Mouse (Mus musculus): ENCODE results near the gene Gm14326. TPM values are rescaled to one million over a fixed set of nuclear protein-coding genes. Genes with fewer than 3 reads are reported as not detected.
A peak's percentile ranks its signal among the peaks of the same experiment; 100 is the strongest.
"Not testable (repeated sequence)": the region's sequence is repeated elsewhere in the genome, so short reads cannot be mapped to it uniquely, and the experiment has no call there.

Gene Gm14326
- polyA plus RNA-seq (2014; fragmentation: Nextera tagmentation; extraction: Ambion mirVana), result 21.8 and 23.8 TPM in 2 replicates

DNA sequence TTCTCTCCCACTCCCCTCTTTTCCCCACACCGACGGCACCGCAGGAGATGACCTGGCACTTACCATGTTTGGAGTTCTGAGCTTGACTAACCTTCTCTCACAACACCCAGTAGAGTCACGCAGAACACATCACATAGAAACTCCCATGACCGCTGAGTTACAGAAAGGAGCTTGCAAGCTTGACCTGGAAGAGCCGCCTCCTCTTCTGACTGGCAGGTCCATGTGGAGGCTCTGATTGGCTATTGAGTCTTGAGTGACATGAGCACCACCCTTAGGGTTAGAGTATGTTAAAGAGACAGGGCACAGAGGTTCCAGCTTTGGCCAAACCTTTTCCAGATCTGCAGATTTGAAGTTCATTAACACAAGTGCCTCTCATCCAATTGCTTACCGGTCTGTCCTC is at the start of gene Gm14326:
Gm14326 (minus strand) TSS at position 153 of the 400 bp plus-strand sequence.
- ATAC-seq (replicated peaks; ENCODE audit: insufficient number of reproducible peaks, low FRiP score, low TSS enrichment); H3K27ac ChIP-seq (ENCODE audit: low read depth, low read length); H3K27me3 ChIP-seq (ENCODE audit: control insufficient read depth, insufficient read depth, low read length); H3K9me3 ChIP-seq (replicated peaks; ENCODE audit: control insufficient read depth, low read length); H3K4me1 ChIP-seq (ENCODE audit: control insufficient read depth, insufficient read depth, low read length); H3K36me3 ChIP-seq (ENCODE audit: control insufficient read depth, insufficient read depth, low read length): not testable (repeated sequence)
- peak within 1 kb of the TSS; percentile 54; the same call in 1 of the 2 replicates for H3K9ac ChIP-seq (ENCODE audit: low read depth, low read length)
- H3K4me2 ChIP-seq, result peak within 1 kb of the TSS; percentile 47
- peak within 1 kb of the TSS; percentile 44 for H3K4me3 ChIP-seq (ENCODE audit: low read depth, low read length)
- 0% methylated on average over 3 of the region's 7 CpGs for WGBS (ENCODE audit: insufficient replicate concordance)

- not testable (repeated sequence) for H3K27ac ChIP-seq (ENCODE audit: low read depth, low read length); H3K4me1 ChIP-seq (ENCODE audit: control insufficient read depth, insufficient read depth, low read length); H3K27me3 ChIP-seq (ENCODE audit: control insufficient read depth, insufficient read depth, low read length); ATAC-seq (replicated peaks; ENCODE audit: insufficient number of reproducible peaks, low FRiP score, low TSS enrichment); H3K4me3 ChIP-seq (ENCODE audit: low read depth, low read length); H3K36me3 ChIP-seq (ENCODE audit: control insufficient read depth, insufficient read depth, low read length); H3K9me3 ChIP-seq (replicated peaks; ENCODE audit: control insufficient read depth, low read length); H3K9ac ChIP-seq (ENCODE audit: low read depth, low read length); H3K4me2 ChIP-seq
- WGBS (ENCODE audit: insufficient replicate concordance), result 66% methylated on average over 7 of the region's 7 CpGs
Observed at GRCm38 (mm10) chr2:177974814-177975213, 17.7 kb upstream of the Gm14326 start.

DNA sequence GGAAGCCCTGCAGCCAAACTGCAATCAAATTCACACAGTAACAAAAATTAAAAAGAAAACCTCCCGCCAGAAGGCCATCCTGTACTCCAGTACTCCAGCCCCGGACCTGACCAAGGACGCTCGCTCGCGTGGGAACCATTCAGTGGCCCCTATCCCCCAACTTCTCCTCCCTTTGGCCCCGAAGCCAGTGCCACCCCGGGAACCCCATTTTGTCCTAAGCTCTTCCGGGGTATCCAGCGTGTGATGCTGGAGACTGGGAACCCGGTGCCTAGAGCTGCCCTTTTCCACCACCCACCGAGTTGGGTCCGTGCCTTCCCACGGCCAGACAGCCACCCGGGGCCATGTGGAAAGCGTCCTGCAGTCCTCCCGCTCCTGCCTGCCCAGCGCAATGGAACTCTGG is 363 bp downstream of the Gm14326 start:
- H3K4me2 ChIP-seq, result peak overlapping the region; percentile 47

GRCm38 (mm10) chr2:177925563-177926103 is 31.5 kb downstream of the Gm14326 start, which contains the start of gene Zfp972:
TSS of gene Zfp972 (minus strand) at chr2:177925613.
- not testable (repeated sequence) for H3K27ac ChIP-seq (ENCODE audit: low read depth, low read length); H3K4me1 ChIP-seq (ENCODE audit: control insufficient read depth, insufficient read depth, low read length); ATAC-seq (replicated peaks; ENCODE audit: insufficient number of reproducible peaks, low FRiP score, low TSS enrichment); H3K36me3 ChIP-seq (ENCODE audit: control insufficient read depth, insufficient read depth, low read length); H3K9me3 ChIP-seq (replicated peaks; ENCODE audit: control insufficient read depth, low read length); H3K27me3 ChIP-seq (ENCODE audit: control insufficient read depth, insufficient read depth, low read length); H3K9ac ChIP-seq (ENCODE audit: low read depth, low read length); H3K4me2 ChIP-seq; H3K4me3 ChIP-seq (ENCODE audit: low read depth, low read length)
- 61% methylated on average over 3 of the region's 5 CpGs for WGBS (ENCODE audit: insufficient replicate concordance)

More for the DNA sequence above, 363 bp downstream of the Gm14326 start:
- not testable (repeated sequence) for ATAC-seq (replicated peaks; ENCODE audit: insufficient number of reproducible peaks, low FRiP score, low TSS enrichment); H3K36me3 ChIP-seq (ENCODE audit: control insufficient read depth, insufficient read depth, low read length); H3K4me1 ChIP-seq (ENCODE audit: control insufficient read depth, insufficient read depth, low read length); H3K27ac ChIP-seq (ENCODE audit: low read depth, low read length); H3K27me3 ChIP-seq (ENCODE audit: control insufficient read depth, insufficient read depth, low read length); H3K9me3 ChIP-seq (replicated peaks; ENCODE audit: control insufficient read depth, low read length)
- Histone ChIP-seq H3K4me3 (ENCODE audit: low read depth, low read length) (peak overlapping the region; percentile 44), H3K9ac (ENCODE audit: low read depth, low read length) (peak overlapping the region; percentile 54; the same call in 1 of the 2 replicates)
- WGBS (ENCODE audit: insufficient replicate concordance), result under 1% methylated on average over 18 of the region's 18 CpGs

DNA sequence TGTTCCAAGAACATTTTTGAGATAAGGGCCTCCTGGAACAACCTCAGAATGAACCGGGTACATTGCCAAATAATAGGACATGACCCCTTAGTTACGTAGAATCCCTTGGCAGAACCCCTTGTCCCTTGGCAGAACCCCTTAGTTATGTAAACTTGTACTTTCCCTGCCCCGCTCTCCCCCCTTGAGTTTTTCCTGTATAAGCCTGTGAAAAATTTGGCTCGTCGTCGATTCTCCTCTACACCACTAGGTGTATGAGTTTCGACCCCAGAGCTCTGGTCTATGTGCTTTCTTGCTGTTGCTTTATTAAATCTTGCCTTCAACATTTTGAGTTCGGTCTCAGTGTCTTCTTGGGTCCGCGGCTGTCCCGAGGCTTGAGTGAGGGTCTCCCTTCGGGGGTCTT is 53.8 kb downstream of the Gm14326 start:
- not testable (repeated sequence) for H3K36me3 ChIP-seq (ENCODE audit: control insufficient read depth, insufficient read depth, low read length); ATAC-seq (replicated peaks; ENCODE audit: insufficient number of reproducible peaks, low FRiP score, low TSS enrichment); H3K4me3 ChIP-seq (ENCODE audit: low read depth, low read length); H3K9ac ChIP-seq (ENCODE audit: low read depth, low read length); H3K27ac ChIP-seq (ENCODE audit: low read depth, low read length); H3K9me3 ChIP-seq (replicated peaks; ENCODE audit: control insufficient read depth, low read length); H3K27me3 ChIP-seq (ENCODE audit: control insufficient read depth, insufficient read depth, low read length); H3K4me2 ChIP-seq; H3K4me1 ChIP-seq (ENCODE audit: control insufficient read depth, insufficient read depth, low read length)
- WGBS (ENCODE audit: insufficient replicate concordance), result no CpG with 5 or more reads among the region's 12 CpGs

DNA sequence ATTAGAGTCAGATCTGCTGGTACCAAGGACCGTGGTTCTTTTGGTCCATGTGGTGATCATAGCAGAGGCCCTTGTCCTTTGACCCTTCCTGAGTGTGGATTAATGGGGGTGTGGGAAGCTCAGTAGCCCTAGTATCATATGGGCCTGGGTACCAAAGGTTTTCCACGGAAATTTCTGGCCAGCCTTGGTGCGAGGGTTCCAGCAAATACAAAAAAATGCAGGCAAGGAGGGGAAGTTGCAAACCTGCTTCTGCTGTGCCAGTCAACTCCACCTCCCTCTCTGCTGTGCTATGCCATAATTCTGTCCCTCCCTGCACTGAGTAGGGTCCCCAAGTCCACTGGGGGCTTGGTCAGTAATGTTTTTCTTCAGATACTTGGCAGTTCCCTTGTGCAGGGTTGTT is 58.9 kb downstream of the Gm14326 start:
- H3K9me3 ChIP-seq (replicated peaks; ENCODE audit: control insufficient read depth, low read length); H3K27me3 ChIP-seq (ENCODE audit: control insufficient read depth, insufficient read depth, low read length); H3K4me3 ChIP-seq (ENCODE audit: low read depth, low read length); H3K36me3 ChIP-seq (ENCODE audit: control insufficient read depth, insufficient read depth, low read length); H3K4me1 ChIP-seq (ENCODE audit: control insufficient read depth, insufficient read depth, low read length); H3K27ac ChIP-seq (ENCODE audit: low read depth, low read length); ATAC-seq (replicated peaks; ENCODE audit: insufficient number of reproducible peaks, low FRiP score, low TSS enrichment); H3K9ac ChIP-seq (ENCODE audit: low read depth, low read length); H3K4me2 ChIP-seq: not testable (repeated sequence)
- 79% methylated on average over 2 of the region's 3 CpGs for WGBS (ENCODE audit: insufficient replicate concordance)

DNA sequence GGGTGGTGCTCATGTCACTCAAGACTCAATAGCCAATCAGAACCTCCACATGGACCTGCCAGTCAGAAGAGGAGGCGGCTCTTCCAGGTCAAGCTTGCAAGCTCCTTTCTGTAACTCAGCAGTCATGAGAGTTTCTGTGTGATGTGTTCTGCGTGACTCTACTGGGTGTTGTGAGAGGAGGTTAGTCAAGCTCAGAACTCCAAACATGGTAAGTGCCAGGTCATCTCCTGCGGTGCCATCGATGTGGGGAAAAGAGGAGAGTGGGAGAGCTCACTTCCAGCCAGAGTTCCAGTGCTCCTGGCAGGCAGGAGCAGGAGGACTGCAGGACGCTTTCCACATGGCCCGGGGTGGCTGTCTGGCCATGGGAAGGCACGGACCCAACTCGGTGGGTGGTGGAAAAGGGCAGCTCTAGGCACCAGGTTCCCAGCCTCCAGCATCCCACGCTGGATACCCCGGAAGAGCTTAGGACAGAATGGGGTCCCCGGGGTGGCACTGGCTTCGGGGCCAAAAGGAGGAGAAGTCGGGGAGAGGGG is 60.0 kb downstream of the Gm14326 start, which contains the start of gene Gm14327:
Gm14327 (plus strand) TSS at position 51 of the 533 bp plus-strand sequence.
- not testable (repeated sequence) for ATAC-seq (replicated peaks; ENCODE audit: insufficient number of reproducible peaks, low FRiP score, low TSS enrichment); H3K27me3 ChIP-seq (ENCODE audit: control insufficient read depth, insufficient read depth, low read length); H3K4me2 ChIP-seq; H3K27ac ChIP-seq (ENCODE audit: low read depth, low read length); H3K9ac ChIP-seq (ENCODE audit: low read depth, low read length); H3K36me3 ChIP-seq (ENCODE audit: control insufficient read depth, insufficient read depth, low read length); H3K9me3 ChIP-seq (replicated peaks; ENCODE audit: control insufficient read depth, low read length); H3K4me1 ChIP-seq (ENCODE audit: control insufficient read depth, insufficient read depth, low read length)
- H3K4me3 ChIP-seq (ENCODE audit: low read depth, low read length), result 0 out of 2 replicates have a peak within 1 kb of the TSS, but pooled peaks have one; percentile 19
- WGBS (ENCODE audit: insufficient replicate concordance), result 30% methylated on average over 5 of the region's 13 CpGs

DNA sequence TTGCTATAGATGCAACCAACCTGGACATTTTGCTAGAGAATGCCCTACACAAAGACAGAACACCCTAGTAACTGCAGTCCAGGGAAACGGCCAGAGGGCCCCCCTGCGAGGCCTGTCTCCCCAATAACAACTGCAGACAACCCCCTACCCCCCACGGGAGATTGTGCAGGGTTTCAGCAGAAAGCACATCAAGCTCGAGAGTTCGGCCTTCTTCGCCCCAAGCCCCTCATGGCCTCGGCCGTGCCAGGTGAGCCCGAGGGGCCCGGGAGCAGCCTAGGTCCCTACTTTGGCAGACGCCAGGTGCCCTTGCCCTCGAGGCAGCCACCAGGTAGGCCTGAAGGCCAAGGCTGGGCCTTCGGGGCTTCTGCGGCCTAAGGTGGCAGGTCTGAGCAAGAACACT is 69.4 kb downstream of the Gm14326 start:
- not testable (repeated sequence) for H3K27me3 ChIP-seq (ENCODE audit: control insufficient read depth, insufficient read depth, low read length); H3K27ac ChIP-seq (ENCODE audit: low read depth, low read length); H3K4me2 ChIP-seq; H3K36me3 ChIP-seq (ENCODE audit: control insufficient read depth, insufficient read depth, low read length); H3K4me1 ChIP-seq (ENCODE audit: control insufficient read depth, insufficient read depth, low read length); ATAC-seq (replicated peaks; ENCODE audit: insufficient number of reproducible peaks, low FRiP score, low TSS enrichment); H3K4me3 ChIP-seq (ENCODE audit: low read depth, low read length); H3K9ac ChIP-seq (ENCODE audit: low read depth, low read length); H3K9me3 ChIP-seq (replicated peaks; ENCODE audit: control insufficient read depth, low read length)
- WGBS (ENCODE audit: insufficient replicate concordance), result 92% methylated on average over 11 of the region's 14 CpGs

All from heart, embryonic 11.5 days (tissue).